Mouse (Mus musculus): ENCODE results near the gene Rbl1.

The Rbl1 gene

DNA sequence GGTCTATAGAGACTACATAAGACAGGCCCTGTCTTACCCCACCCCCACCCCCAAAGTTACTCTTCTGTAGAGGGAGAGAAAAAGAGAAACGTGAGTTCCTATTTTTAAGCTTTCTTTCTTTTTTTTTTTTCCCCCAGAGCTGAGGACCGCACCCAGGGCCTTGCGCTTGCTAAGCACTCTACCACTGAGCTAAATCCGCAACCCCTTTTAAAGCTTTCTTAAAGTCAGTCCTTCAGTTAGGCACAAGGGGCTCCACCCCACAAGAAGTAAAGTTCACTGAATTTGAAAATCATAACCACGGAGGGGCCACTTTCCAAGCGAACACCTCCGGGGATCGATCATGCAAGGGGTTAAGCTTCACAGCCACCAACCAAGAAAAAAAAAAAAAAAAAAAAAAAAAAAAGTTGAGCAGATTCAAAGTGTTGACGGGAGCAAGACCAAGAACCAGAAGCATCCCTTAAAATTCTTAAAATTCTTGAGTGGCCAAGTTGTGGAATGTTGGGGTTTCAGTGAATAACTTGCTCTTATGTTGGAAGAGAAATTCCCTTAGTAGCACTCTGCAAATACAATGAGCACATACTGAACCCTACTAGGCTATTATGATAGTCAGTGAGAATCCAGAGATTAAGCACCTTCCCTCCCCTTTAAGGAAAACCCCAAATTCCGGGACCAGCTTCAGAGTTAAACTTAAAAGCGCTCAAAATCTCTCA lies 70.4 kb downstream of the Rbl1 start:
- peak; percentile 24 to 37 for DNase-seq (ENCODE audit: low spot score in 2 of 2)

- no peak for DNase-seq (ENCODE audit: low spot score in 2 of 2)
These were observed 71.4 kb downstream of the Rbl1 start for GRCm38 (mm10) chr2:157132686-157133540.

DNA sequence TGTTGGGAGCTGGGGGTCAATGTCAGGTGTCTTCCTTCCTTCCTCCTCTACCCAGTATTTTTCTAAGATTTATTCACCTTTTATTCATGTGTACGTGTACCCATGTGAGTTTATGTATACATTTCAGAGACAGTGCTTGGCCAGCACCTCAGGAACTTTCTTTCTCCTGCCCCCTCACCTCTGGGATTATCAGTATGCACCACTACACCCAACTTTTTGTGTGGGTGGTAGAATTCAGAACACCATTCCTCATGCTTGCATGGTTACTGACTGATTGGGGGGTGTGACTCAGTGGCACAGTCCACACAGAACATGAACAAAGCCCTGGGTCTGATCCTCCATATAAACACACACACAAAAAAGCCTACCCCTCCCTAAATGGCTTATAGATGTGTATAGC lies 72.2 kb downstream of the Rbl1 start:
- DNase-seq (ENCODE audit: low spot score in 2 of 2) = peak in 1 of 2 experiments; percentile 15

- peak; percentile 31 to 32 for DNase-seq (ENCODE audit: low spot score in 2 of 2)
These were observed 73.4 kb downstream of the Rbl1 start for GRCm38 (mm10) chr2:157130813-157131514.

GRCm38 (mm10) chr2:157129601-157130164 lies 74.7 kb downstream of the Rbl1 start:
- DNase-seq (ENCODE audit: low spot score in 2 of 2) = peak; percentile 27 to 29

DNA sequence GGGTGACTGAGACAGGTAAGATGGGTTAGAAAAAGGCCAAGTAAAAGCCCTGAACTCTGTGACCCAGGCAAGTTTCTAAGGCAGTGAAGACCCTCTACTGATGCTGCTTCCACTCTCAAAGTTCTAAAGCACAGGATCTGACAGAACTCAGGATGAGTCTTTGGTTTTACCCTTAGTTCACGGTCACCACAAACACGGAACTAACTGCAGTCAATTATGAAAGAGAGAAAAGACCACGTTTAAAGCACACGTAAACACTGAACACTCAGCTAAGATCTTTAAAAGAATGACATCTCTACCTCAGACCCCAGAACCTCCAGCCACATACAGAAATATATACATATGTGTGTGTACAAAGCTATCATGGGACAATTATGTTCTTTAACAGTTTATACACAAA lies 75.2 kb downstream of the Rbl1 start:
- DNase-seq (ENCODE audit: low spot score in 2 of 2) = no peak

- peak in 1 of 2 experiments; percentile 39 for DNase-seq (ENCODE audit: low spot score in 2 of 2)
These were observed 76.3 kb downstream of the Rbl1 start for GRCm38 (mm10) chr2:157128072-157128471.

- DNase-seq (ENCODE audit: low spot score in 2 of 2) = no peak
These were observed 77.0 kb downstream of the Rbl1 start for GRCm38 (mm10) chr2:157127370-157127769.

GRCm38 (mm10) chr2:157125246-157125645 lies 79.1 kb downstream of the Rbl1 start:
- no peak for DNase-seq (ENCODE audit: low spot score in 2 of 2)

- no peak for DNase-seq (ENCODE audit: low spot score in 2 of 2)
These were observed 82.6 kb downstream of the Rbl1 start for GRCm38 (mm10) chr2:157121766-157122165.

GRCm38 (mm10) chr2:157119075-157119474 lies 85.3 kb downstream of the Rbl1 start:
- DNase-seq (ENCODE audit: low spot score in 2 of 2) = no peak

DNA sequence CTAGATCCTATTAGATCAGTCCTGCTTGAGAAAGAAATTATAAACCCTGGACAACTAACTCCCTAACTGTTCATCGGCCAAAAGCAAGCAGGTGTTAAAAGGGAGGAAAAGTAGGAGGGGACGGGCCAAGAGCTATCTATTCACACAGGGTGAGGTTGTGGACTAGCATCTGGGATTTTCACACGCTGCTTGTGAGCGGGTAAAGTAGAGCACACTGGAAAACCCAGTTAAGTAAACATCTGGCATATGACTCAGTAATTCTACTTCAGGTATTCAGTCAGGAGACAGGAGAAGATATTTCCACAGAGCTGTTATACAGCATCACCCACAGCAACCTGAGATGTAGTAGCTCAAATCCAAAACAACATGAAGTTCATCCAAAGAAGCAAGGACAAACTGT lies 85.8 kb downstream of the Rbl1 start:
- DNase-seq (ENCODE audit: low spot score in 2 of 2) = no peak

GRCm38 (mm10) chr2:157116964-157117363 lies 87.4 kb downstream of the Rbl1 start:
- DNase-seq (ENCODE audit: low spot score in 2 of 2) = no peak

GRCm38 (mm10) chr2:157108236-157108635 lies 96.1 kb downstream of the Rbl1 start:
- no peak for DNase-seq (ENCODE audit: low spot score in 2 of 2)

DNA sequence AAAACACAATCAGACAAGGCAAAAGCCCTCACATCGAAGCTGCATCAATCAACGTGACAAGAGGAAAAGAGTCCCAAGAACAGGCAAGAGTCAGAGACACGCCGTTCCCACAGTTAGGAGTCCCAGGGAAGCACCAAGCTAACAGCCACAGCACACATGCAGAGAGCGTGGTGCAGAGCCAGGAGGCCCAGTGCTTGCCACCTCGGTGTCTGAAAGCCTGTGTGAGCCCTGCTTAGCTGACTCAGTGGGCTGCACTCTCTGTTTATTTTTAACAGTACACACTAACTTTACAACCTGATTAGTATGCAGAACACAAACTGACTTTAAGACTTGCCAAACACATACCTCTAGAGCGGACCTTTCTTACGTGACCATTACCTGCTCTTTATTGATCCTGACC lies 99.9 kb downstream of the Rbl1 start:
- DNase-seq (ENCODE audit: low spot score in 2 of 2) = no peak

DNA sequence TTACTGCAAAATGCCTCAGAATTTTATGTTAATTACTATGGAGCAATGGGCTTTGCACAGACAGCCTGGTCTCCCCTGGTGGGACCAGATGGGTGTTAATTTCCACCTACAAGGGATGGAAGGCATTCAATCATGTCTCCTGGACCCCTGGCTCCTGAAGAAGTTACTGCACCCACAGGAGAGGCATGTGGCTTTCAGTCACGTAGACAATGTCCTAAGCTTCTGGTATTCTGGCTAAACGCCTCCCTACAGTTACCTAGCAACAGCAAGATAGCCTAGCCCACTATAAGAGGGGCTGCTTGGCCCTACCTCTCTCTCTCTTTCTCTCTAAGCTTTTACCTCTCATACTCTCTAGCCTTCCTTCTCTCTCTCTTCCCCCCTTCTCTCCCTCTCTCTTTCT lies 102.1 kb downstream of the Rbl1 start:
- no peak for DNase-seq (ENCODE audit: low spot score in 2 of 2)

- no peak for DNase-seq (ENCODE audit: low spot score in 2 of 2)
These were observed 102.7 kb downstream of the Rbl1 start for GRCm38 (mm10) chr2:157101650-157102049.

GRCm38 (mm10) chr2:157100319-157100605 lies 104.1 kb downstream of the Rbl1 start:
- DNase-seq (ENCODE audit: low spot score in 2 of 2) = no peak

- DNase-seq (ENCODE audit: low spot score in 2 of 2) = no peak
These were observed 104.6 kb downstream of the Rbl1 start for GRCm38 (mm10) chr2:157099532-157100318.
